Mouse (Mus musculus): ENCODE data around the gene Spata25. TPM values are rescaled to one million over a fixed set of nuclear protein-coding genes. Genes with fewer than 3 reads are reported as not detected.
A peak's percentile ranks its signal among the peaks of the same experiment; 100 is the strongest.

The Spata25 gene
- polyA plus RNA-seq, 1 experiment: 4.5 TPM

DNA sequence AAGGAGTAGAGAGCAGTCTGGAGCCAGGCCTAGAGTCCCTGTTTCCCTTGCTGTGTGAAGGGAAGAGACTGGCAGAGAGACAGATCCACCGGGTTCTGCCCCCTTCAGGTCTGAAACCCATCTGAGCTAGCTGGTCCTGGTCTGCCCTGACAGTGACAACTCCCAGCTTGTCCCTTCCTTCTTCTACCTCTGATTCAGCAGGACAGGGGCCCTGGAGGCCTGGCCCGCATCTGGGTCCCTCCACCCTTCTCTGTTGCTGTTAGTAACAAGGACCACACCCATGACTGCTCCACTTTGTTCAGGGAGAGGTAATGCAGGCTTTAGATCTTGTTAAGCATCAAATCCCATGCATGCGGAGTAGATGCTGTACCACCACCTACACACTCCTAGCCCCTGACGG lies 39.9 kb downstream of the Spata25 start:
- H3K4me1 ChIP-seq (replicated peaks; ENCODE audit: control insufficient read depth, insufficient read depth, low read length): peaks cover 8% of the 10 kb centered on the region
- no peaks in the 10 kb centered on the region for H3K27me3 ChIP-seq (ENCODE audit: control insufficient read depth, insufficient read depth, low read length)
- no peak overlapping the region for H3K4me3 ChIP-seq (ENCODE audit: control insufficient read depth, insufficient read depth, low read length)
- no peak for DNase-seq
- 0 out of 2 replicates have a peak, but pooled peaks cover 8% of the 10 kb centered on the region for H3K36me3 ChIP-seq (ENCODE audit: control insufficient read depth, insufficient read depth, low read length)
- H3K27ac ChIP-seq (ENCODE audit: control insufficient read depth, insufficient read depth, low read length): no peak overlapping the region
- WGBS: 93% methylated on average over 4 of the region's 4 CpGs
- TF ChIP-seq CTCF (IDR thresholded peaks at IDR 0.05; ENCODE audit: borderline replicate concordance, control insufficient read depth, extremely low read depth, insufficient read depth, low read length, poor library complexity) (no peak), POLR2A (IDR thresholded peaks at IDR 0.05; ENCODE audit: control insufficient read depth, extremely low read depth, insufficient read depth, low read length, poor library complexity) (no peak)

DNA sequence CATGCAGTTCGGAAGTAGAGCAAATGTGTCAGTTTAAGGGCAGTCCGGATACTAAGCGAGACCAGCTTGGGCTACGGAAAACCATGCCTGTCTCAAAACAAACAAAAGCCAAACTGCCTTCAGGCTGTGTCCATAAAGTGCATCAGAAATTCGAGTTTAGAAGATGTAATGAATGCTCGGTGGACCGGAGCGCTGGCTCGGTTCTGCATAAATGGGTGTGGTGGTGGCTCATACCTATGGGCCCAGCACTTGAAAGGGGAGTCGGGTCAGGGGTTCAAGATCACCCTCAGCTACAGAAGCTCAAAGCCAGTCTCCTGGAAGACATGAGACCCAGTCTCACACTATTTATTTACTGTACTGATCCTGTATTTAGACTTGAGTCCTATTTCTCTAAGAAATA lies 40.6 kb downstream of the Spata25 start:
- TF ChIP-seq CTCF (IDR thresholded peaks at IDR 0.05; ENCODE audit: borderline replicate concordance, control insufficient read depth, extremely low read depth, insufficient read depth, low read length, poor library complexity): no peak
- no peak for TF ChIP-seq POLR2A (IDR thresholded peaks at IDR 0.05; ENCODE audit: control insufficient read depth, extremely low read depth, insufficient read depth, low read length, poor library complexity)
- H3K4me3 ChIP-seq (ENCODE audit: control insufficient read depth, insufficient read depth, low read length): no peak overlapping the region
- H3K27me3 ChIP-seq (ENCODE audit: control insufficient read depth, insufficient read depth, low read length): no peaks in the 10 kb centered on the region
- H3K4me1 ChIP-seq (replicated peaks; ENCODE audit: control insufficient read depth, insufficient read depth, low read length): peaks cover 8% of the 10 kb centered on the region
- H3K36me3 ChIP-seq (ENCODE audit: control insufficient read depth, insufficient read depth, low read length): 0 out of 2 replicates have a peak, but pooled peaks cover 8% of the 10 kb centered on the region
- no peak overlapping the region for H3K27ac ChIP-seq (ENCODE audit: control insufficient read depth, insufficient read depth, low read length)
- no peak for DNase-seq
- WGBS: 89% methylated on average over 10 of the region's 10 CpGs

DNA sequence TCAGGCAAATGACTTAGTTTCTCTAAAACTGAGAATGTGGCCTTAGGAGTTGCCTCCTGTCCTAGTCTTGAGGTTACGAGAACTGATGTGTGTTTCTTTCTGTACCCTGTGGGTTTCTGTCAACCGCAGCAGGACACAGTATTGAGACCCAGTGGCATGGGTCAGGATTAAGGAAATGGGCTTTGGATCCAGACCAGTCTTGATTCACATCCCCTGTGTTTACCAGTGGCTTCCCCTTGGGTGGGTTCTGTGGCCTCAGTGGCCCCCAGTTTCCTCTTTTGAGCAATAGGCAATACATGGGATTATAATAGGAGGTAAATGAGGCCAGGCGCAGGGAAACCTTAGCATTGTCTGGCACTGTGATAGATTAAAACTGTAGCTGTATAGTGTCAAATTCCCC lies 41.3 kb downstream of the Spata25 start:
- DNase-seq: no peak

DNA sequence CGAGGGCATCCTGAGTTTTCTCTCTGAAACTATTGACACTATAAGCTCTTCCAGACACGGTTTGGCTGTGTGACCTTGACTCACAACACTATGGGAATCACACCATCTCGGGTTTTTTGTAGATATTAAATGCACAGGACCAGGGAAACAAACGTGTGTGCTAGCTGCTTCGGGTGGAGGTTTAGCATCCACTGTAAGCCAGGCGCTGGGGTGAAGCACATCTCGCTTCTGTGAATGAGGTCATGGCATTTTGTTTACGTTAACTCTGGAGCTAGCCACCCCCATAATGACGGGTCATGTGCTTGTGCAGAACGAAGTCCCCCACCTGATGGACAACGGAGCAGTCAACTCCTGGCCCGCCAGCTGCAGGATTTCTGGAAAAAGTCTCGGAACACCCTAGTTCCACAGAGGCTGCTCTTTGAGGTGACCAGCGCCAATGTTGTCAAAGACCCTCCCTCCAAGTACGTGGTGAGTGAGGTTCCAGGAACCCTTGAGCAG lies 41.9 kb downstream of the Spata25 start:
- no peaks in the 10 kb centered on the region for H3K27me3 ChIP-seq (ENCODE audit: control insufficient read depth, insufficient read depth, low read length)
- DNase-seq: no peak
- H3K36me3 ChIP-seq (ENCODE audit: control insufficient read depth, insufficient read depth, low read length): no peaks in the 10 kb centered on the region
- WGBS: 30% methylated on average over 15 of the region's 15 CpGs
- no peak overlapping the region for H3K27ac ChIP-seq (ENCODE audit: control insufficient read depth, insufficient read depth, low read length)
- TF ChIP-seq POLR2A (IDR thresholded peaks at IDR 0.05; ENCODE audit: control insufficient read depth, extremely low read depth, insufficient read depth, low read length, poor library complexity): no peak
- TF ChIP-seq CTCF (IDR thresholded peaks at IDR 0.05; ENCODE audit: borderline replicate concordance, control insufficient read depth, extremely low read depth, insufficient read depth, low read length, poor library complexity): no peak
- peak overlapping the region; percentile 75 for H3K4me3 ChIP-seq (ENCODE audit: control insufficient read depth, insufficient read depth, low read length)
- H3K4me1 ChIP-seq (replicated peaks; ENCODE audit: control insufficient read depth, insufficient read depth, low read length): peaks cover 8% of the 10 kb centered on the region

More for the DNA sequence above, 41.3 kb downstream of the Spata25 start:
- Histone ChIP-seq H3K27me3 (ENCODE audit: control insufficient read depth, insufficient read depth, low read length) (no peaks in the 10 kb centered on the region), H3K4me3 (ENCODE audit: control insufficient read depth, insufficient read depth, low read length) (no peak overlapping the region), H3K4me1 (replicated peaks; ENCODE audit: control insufficient read depth, insufficient read depth, low read length) (peaks cover 8% of the 10 kb centered on the region), H3K36me3 (ENCODE audit: control insufficient read depth, insufficient read depth, low read length) (0 out of 2 replicates have a peak, but pooled peaks cover 4% of the 10 kb centered on the region), H3K27ac (ENCODE audit: control insufficient read depth, insufficient read depth, low read length) (no peak overlapping the region)
- TF ChIP-seq CTCF (IDR thresholded peaks at IDR 0.05; ENCODE audit: borderline replicate concordance, control insufficient read depth, extremely low read depth, insufficient read depth, low read length, poor library complexity) (no peak), POLR2A (IDR thresholded peaks at IDR 0.05; ENCODE audit: control insufficient read depth, extremely low read depth, insufficient read depth, low read length, poor library complexity) (no peak)
- WGBS: 66% methylated on average over 3 of the region's 3 CpGs

DNA sequence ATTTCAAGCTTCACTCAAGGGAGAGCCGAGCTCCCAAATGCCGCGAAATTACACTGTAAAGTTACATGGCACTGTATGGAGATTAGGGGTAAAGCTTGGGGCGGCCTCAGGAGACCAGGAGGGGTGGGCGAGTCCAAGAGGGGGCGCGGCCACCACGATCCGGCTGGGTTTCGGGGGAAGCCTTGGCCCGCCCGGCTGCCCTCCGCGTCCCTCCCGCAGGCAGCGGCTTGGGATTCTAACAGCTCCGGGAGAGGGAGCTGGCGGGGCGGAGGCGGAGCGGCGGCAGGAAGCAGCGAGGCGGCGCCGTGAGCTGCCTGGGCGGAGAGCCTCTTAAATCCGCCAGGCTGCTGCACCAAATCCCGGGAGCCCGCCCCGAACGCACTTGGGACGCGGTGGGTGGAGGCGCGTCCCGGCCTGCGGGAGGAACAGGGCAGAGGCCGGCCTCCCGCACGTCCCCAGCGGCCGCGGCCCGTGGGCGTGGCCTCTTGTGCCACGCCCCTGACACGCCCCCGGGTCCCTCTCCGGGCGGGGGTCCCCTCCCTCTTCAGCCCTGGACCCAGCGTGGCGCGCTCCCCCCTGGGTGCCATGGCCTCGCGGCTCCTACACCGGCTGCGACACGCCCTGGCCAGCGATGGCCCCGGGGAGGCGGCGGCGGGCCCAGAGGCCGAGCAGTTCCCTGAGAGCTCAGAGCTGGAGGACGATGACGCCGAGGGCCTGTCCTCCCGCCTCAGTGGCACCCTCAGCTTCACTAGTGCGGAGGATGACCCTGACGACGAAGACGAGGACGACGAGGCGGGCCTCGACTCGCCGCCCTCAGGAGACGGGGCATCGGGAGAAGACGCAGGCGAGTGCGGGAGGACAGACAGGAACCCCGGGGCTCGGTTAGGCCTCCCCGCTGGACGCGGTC lies 42.6 kb downstream of the Spata25 start, which contains the start of gene Snx21:
Snx21 (plus strand) TSS at position 343 of the 907 bp plus-strand sequence.
- peak within 1 kb of the TSS; percentile 75 for H3K4me3 ChIP-seq (ENCODE audit: control insufficient read depth, insufficient read depth, low read length)
- H3K27ac ChIP-seq (ENCODE audit: control insufficient read depth, insufficient read depth, low read length): no peak within 1 kb of the TSS
- no peaks in the 10 kb centered on the region for H3K27me3 ChIP-seq (ENCODE audit: control insufficient read depth, insufficient read depth, low read length)
- WGBS: under 1% methylated on average over 88 of the region's 89 CpGs
- peak; percentile 61 for DNase-seq
- H3K4me1 ChIP-seq (replicated peaks; ENCODE audit: control insufficient read depth, insufficient read depth, low read length): peaks cover 8% of the 10 kb centered on the region
- TF ChIP-seq POLR2A (IDR thresholded peaks at IDR 0.05; ENCODE audit: control insufficient read depth, extremely low read depth, insufficient read depth, low read length, poor library complexity): no peak
- no peak; the same call in 1 of the 2 replicates for TF ChIP-seq CTCF (IDR thresholded peaks at IDR 0.05; ENCODE audit: borderline replicate concordance, control insufficient read depth, extremely low read depth, insufficient read depth, low read length, poor library complexity)
- H3K36me3 ChIP-seq (ENCODE audit: control insufficient read depth, insufficient read depth, low read length): no peaks in the 10 kb centered on the region

DNA sequence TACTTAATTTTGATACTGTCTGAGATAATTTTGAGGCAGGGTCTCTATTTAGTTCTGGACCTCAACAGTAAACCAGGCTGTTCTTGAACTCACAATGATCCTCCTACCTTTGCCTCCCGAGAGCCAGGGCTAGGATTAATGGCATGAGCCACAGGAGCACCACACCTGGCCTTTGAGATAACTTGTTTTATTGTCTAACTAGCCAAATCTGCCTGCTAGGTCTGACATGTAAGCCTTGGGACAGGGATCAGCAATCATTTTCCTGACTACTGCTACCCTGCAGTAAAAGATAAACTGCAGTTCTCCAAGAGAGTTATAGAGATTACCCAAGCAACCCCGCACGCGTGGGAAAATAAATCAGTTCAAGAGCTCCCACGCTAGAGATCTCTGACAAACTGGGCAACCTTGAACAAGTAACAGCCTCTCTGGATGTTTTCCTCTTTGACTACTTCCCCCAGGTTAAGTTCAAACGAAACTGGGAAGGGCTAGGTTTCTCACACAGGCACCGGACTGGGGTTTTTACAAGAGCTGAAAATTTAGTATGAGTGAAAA lies 43.4 kb downstream of the Spata25 start:
- Histone ChIP-seq H3K27ac (ENCODE audit: control insufficient read depth, insufficient read depth, low read length) (no peak overlapping the region), H3K27me3 (ENCODE audit: control insufficient read depth, insufficient read depth, low read length) (no peaks in the 10 kb centered on the region), H3K4me3 (ENCODE audit: control insufficient read depth, insufficient read depth, low read length) (no peak overlapping the region; the same call in 1 of the 2 replicates), H3K4me1 (replicated peaks; ENCODE audit: control insufficient read depth, insufficient read depth, low read length) (peaks cover 8% of the 10 kb centered on the region), H3K36me3 (ENCODE audit: control insufficient read depth, insufficient read depth, low read length) (no peaks in the 10 kb centered on the region)
- DNase-seq: no peak
- WGBS: 15% methylated on average over 7 of the region's 7 CpGs
- no peak for TF ChIP-seq CTCF (IDR thresholded peaks at IDR 0.05; ENCODE audit: borderline replicate concordance, control insufficient read depth, extremely low read depth, insufficient read depth, low read length, poor library complexity)
- TF ChIP-seq POLR2A (IDR thresholded peaks at IDR 0.05; ENCODE audit: control insufficient read depth, extremely low read depth, insufficient read depth, low read length, poor library complexity): no peak
